Mouse (Mus musculus): ENCODE measurements around the gene Rsph10b.

Rsph10b gene

GRCm38 (mm10) chr5:143994632-143995365 is 62.0 kb downstream of the Rsph10b start:
- ChIA-PET CTCF (interaction anchor here in 1 of 4 experiments (0.6 to 3.5 kb wide), 5 partner anchors 20 to 427 kb away, joined by 3 to 22 read pairs (median 4); partner anchors contain the start of gene Rsph10b), POLR2A (interaction anchor here in 2 of 4 experiments (0.7 to 2.6 kb wide), 6 partner anchors 9 to 292 kb away, joined by 3 to 12 read pairs (median 4); partner anchors contain the start of genes Ccz1 (in 1 of the 2) and Rsph10b (in 1 of the 2))

GRCm38 (mm10) chr5:143999409-143999808 is 66.6 kb downstream of the Rsph10b start:
- POLR2A ChIA-PET = interaction anchor here (1.0 to 2.1 kb wide), 12 partner anchors 8 to 267 kb away, joined by 3 to 7 read pairs (median 4); partner anchors contain the start of genes Ccz1 (in 2 of the 4), Aimp2 (in 1 of the 4), Pms2 (in 1 of the 4) and Rsph10b (in 1 of the 4)

GRCm38 (mm10) chr5:144002461-144003192 is 69.8 kb downstream of the Rsph10b start:
- ChIA-PET POLR2A (interaction anchor here in 2 of 4 experiments (0.6 to 2.2 kb wide), 4 partner anchors 12 to 282 kb away, joined by 3 to 12 read pairs (median 6); partner anchors contain the start of gene Ccz1 (in 1 of the 2)), CTCF (no interaction called here)

More at GRCm38 (mm10) chr5:143999409-143999808, 66.6 kb downstream of the Rsph10b start:
- CTCF ChIA-PET = interaction anchor here (0.5 to 2.1 kb wide), 42 partner anchors 9 to 922 kb away, joined by 3 to 16 read pairs (median 4); partner anchors contain the start of genes Rsph10b (in 2 of the 4), Aimp2 (in 1 of the 4), Pms2 (in 1 of the 4) and Usp42 (in 1 of the 4)

GRCm38 (mm10) chr5:144013366-144014134 is 80.7 kb downstream of the Rsph10b start:
- POLR2A ChIA-PET = interaction anchor here in 2 of 4 experiments (1.2 to 1.5 kb wide), 8 partner anchors 8 to 92 kb away, joined by 3 to 12 read pairs (median 5); partner anchors contain the start of gene Lmtk2 (in 1 of the 2)
- CTCF ChIA-PET = interaction anchor here in 1 of 4 experiments (1.4 kb wide), 1 partner anchor 194 kb away, joined by 6 read pairs; no protein-coding TSS in a partner anchor

GRCm38 (mm10) chr5:144014551-144015311 is 81.9 kb downstream of the Rsph10b start, which contains the start of gene Ccz1:
TSS of gene Ccz1 (minus strand) at chr5:144014877.
- ChIA-PET CTCF (interaction anchor here (0.6 to 1.4 kb wide), 11 partner anchors 11 to 1190 kb away, joined by 3 to 9 read pairs (median 3); partner anchors contain the start of gene Zkscan5 (in 1 of the 4)), POLR2A (interaction anchor here (0.5 to 1.7 kb wide), 41 partner anchors 9 to 306 kb away, joined by 3 to 12 read pairs (median 4); partner anchors contain the start of genes Aimp2 (in 2 of the 4), Ocm (in 2 of the 4), Pms2 (in 2 of the 4) and Tecpr1 (in 2 of the 4))

GRCm38 (mm10) chr5:144015312-144015650 is 82.4 kb downstream of the Rsph10b start:
- CTCF ChIA-PET = interaction anchor here (0.7 to 1.4 kb wide), 4 partner anchors 23 to 236 kb away, joined by 3 to 6 read pairs (median 3); no protein-coding TSS in a partner anchor
- POLR2A ChIA-PET = interaction anchor here (0.5 to 1.7 kb wide), 31 partner anchors 8 to 306 kb away, joined by 3 to 12 read pairs (median 4); partner anchors contain the start of genes Aimp2 (in 2 of the 4), Ocm (in 2 of the 4), Pms2 (in 2 of the 4) and Lmtk2 (in 1 of the 4)

GRCm38 (mm10) chr5:144015845-144016244 is 83.0 kb downstream of the Rsph10b start:
- POLR2A ChIA-PET = interaction anchor here in 1 of 4 experiments (1.3 to 1.7 kb wide), 3 partner anchors 9 to 106 kb away, joined by 3 to 5 read pairs (median 4); partner anchors contain the start of genes Aimp2 and Pms2

GRCm38 (mm10) chr5:144026620-144027263 is 93.9 kb downstream of the Rsph10b start, which contains the start of gene Ocm:
TSS of gene Ocm (minus strand) at chr5:144026670.
- ChIA-PET POLR2A (interaction anchor here in 2 of 4 experiments (0.6 to 1.7 kb wide), 4 partner anchors 9 to 12 kb away, joined by 3 to 5 read pairs (median 4); partner anchors contain the start of gene Ccz1 (in 2 of the 2)), CTCF (interaction anchor here in 2 of 4 experiments (0.8 to 1.1 kb wide), 3 partner anchors 14 to 181 kb away, joined by 3 to 4 read pairs (median 4); no protein-coding TSS in a partner anchor)

More at GRCm38 (mm10) chr5:144015845-144016244, 83.0 kb downstream of the Rsph10b start:
- CTCF ChIA-PET = no interaction called here

GRCm38 (mm10) chr5:144032491-144032890 is 99.7 kb downstream of the Rsph10b start:
- ChIA-PET CTCF (no interaction called here), POLR2A (no interaction called here)

GRCm38 (mm10) chr5:144034567-144034966 is 101.7 kb downstream of the Rsph10b start:
- CTCF ChIA-PET = interaction anchor here in 3 of 4 experiments (0.6 to 1.9 kb wide), 5 partner anchors 11 to 360 kb away, joined by 3 to 8 read pairs (median 5); no protein-coding TSS in a partner anchor
- POLR2A ChIA-PET = interaction anchor here in 3 of 4 experiments (0.5 to 3.1 kb wide), 4 partner anchors 20 to 887 kb away, joined by 3 to 12 read pairs (median 4); partner anchors contain the start of gene Ccz1 (in 2 of the 3)

All from embryonic stem cell, embryonic (primary cell).